Mouse (Mus musculus) brown adipose tissue, adult 24 weeks (tissue): ENCODE measurements at regions not wholly inside any gene's neighbourhood (a gene's known extent, or its start where the extent isn't known, plus 50 kb on each side); places are given as distances from the start of the nearest gene placed in this dataset.

Source experiments
- H3K27ac ChIP-seq: fragments of 200-500 bp; replicated peaks from 2 replicates; pipeline ENCODE4 v1.5.1; 2012; ENCODE audit warnings: low read depth, mild to moderate bottlenecking, low read length
- H3K4me1 ChIP-seq: fragments of 200-500 bp; 2 replicates; pipeline ENCODE4 v1.6.1; 2012; ENCODE audit warnings: low read length, mixed read lengths; ENCODE audit not compliant: control insufficient read depth, insufficient read depth, insufficient read length
- H3K4me3 ChIP-seq: fragments of 200-500 bp; 2 replicates; pipeline ENCODE4 v1.5.1; 2012; ENCODE audit warnings: low read depth, mild to moderate bottlenecking, low read length, moderate library complexity; ENCODE audit not compliant: insufficient read depth

DNA sequence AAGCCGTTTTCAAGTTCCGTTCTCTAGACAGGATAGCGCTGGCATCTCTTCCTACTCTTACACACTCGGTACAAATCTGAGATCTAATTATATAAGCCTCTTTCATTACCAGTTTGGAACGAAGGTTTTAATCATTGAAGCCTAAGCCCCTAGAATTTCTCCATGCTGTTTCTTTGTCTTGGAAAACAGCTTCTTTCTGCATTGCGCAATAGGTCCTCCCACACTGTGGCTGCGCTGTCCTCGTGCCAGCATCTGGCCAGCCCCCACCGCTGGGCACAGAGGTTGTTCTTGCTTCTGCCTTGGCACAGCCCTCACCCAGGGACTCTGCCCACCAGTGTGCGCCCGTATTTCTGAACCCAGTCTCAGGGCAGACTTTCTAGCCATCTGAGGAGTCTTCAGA lies 126.8 kb downstream of the Bmp7 start:
- Histone ChIP-seq H3K4me3 (no peak overlapping the region), H3K27ac (no peak overlapping the region)

GRCm38 (mm10) chr2:172813906-172814305 lies 126.2 kb downstream of the Bmp7 start:
- H3K4me3 ChIP-seq, result no peak overlapping the region
- H3K4me1 ChIP-seq, result no peaks in the 10 kb centered on the region
- H3K27ac ChIP-seq, result no peak overlapping the region

More for the DNA sequence above, 126.8 kb downstream of the Bmp7 start:
- H3K4me1 ChIP-seq, result no peaks in the 10 kb centered on the region

GRCm38 (mm10) chr2:172815146-172815545 lies 125.0 kb downstream of the Bmp7 start:
- Histone ChIP-seq H3K27ac (no peak overlapping the region), H3K4me3 (no peak overlapping the region), H3K4me1 (no peaks in the 10 kb centered on the region)

DNA sequence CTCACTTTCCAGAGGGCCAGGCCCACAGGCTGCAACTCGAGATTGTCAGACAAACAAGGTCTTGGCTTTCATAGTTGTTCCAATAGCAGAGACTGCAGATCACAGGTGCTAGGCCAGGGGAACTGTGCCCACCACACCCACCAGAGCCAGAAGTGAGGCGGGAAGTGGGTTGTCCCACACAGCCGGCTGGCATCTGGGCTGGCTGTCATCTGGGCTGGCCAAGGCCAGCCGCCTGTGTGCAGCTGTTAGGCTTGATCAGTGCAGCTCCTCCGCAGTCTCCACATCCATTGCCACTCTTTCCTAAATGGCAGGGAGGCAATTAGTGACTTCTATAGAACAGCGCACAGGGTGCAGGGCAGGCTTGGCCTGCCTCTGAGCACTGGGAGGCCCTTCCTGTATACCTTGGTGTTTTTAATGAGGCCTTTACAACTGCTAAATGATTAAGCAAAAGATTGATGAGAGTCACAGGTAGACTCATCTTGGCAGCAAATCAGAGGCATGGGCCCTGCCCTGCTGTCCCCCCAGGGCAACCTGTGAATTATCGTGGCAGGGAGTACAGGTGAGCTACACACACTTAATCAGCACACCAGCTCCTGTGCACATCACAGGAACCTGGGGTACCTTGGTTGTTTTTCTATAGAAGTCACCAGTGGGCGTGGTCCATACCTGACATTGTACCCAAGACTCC lies 122.9 kb downstream of the Bmp7 start:
- no peaks in the 10 kb centered on the region for H3K4me1 ChIP-seq
- no peak overlapping the region for H3K27ac ChIP-seq
- no peak overlapping the region for H3K4me3 ChIP-seq
